Mouse (Mus musculus): Measurements from ENCODE around the gene Cx3cl1.

GRCm38 (mm10) chr8:94749942-94750341, 21.9 kb upstream of the Cx3cl1 start:
- TF ChIP-seq CTCF (IDR thresholded peaks at IDR 0.05; ENCODE audit: borderline replicate concordance, control insufficient read depth, extremely low read depth, insufficient read depth, low read length, poor library complexity) = no peak
- TF ChIP-seq POLR2A (IDR thresholded peaks at IDR 0.05; ENCODE audit: control insufficient read depth, extremely low read depth, insufficient read depth, low read length, poor library complexity) = no peak
